Mouse (Mus musculus) testis, adult 10 weeks (tissue): ENCODE data around the gene Skp1a. TPM values are rescaled to one million over a fixed set of nuclear protein-coding genes. Genes with fewer than 3 reads are reported as not detected.

Experiments used
- polyA plus RNA-seq: library from polyadenylated mRNA; stranded (reverse); fragments of 350-450 nt; fragmentation: Illumina TruSeq; extraction: RNeasy Lipid Tissue Mini Kit (QIAGEN cat#74804); gene quantifications from one replicate; pipeline ENCODE4 v1.2.3, GENCODE M21; 2014; ENCODE audit warnings: low read depth, low replicate concordance

Skp1a gene
- 609 TPM for polyA plus RNA-seq

GRCm38 (mm10) chr11:52231606-52232541 lies at the start of gene Skp1a:
Gene Skp1a (plus strand): TSS chr11:52231995.

GRCm38 (mm10) chr11:52213887-52214286 lies 17.9 kb upstream of the Skp1a start, which contains the start of gene Olfr1371:
Gene Olfr1371 (minus strand): TSS chr11:52213987.

DNA sequence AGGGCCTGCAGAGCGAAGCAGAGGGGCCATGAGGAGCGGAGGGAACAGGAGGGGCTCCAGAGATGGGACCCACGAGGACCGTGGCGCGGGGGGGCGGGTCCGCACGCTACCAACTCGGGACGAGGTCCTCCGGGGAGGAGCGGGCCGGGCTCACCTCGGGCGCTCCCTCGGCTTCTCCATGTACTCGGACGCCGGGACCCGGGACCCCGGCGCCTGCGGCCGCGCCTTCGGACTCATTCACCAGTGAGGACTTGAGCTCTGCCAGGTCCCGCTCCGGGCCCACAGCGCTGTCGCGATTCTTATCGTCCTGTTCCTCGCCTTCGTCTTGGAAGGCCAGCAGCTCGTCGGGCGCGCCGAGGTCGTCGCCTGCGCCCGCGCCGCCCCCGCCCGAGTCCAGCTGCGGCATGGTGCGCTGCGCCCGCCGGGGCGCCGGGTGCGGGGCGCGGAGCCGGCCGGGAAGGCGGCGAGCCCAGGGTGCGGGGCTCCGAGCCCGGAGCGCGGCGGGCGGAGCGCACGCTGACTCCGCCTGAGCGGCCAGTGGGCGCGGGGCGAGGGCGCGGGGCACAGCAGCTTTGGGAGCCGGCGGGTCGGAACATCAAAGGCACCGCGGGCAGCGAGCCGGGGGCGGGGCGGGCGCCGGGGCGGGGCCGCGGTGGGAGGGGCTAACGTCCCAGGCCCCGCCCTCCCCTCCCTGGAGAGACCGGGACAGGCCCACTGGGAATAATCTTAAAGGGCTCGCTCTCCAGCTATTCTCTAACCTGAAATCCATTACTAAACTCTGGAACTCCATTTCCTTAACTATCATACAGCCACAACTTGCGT lies 51.2 kb downstream of the Skp1a start, which contains the start of gene Tcf7:
Gene Tcf7 (minus strand): TSS at position 241 of the 822 bp plus-strand sequence.

Other genes starting within 250 kb of the Skp1a start
- gene Ube2b, start 231.2 kb upstream of the Skp1a start, polyA plus RNA-seq = 494 TPM
- gene Cdkl3, start 227.8 kb upstream of the Skp1a start, polyA plus RNA-seq = 1,673 TPM
- gene Ppp2ca, start 133.3 kb upstream of the Skp1a start, polyA plus RNA-seq = 29.3 TPM
- gene Olfr1373, start 86.5 kb upstream of the Skp1a start, polyA plus RNA-seq = not detected
- gene Olfr1371, start 18.0 kb upstream of the Skp1a start, polyA plus RNA-seq = not detected
- 5.1 TPM for gene Tcf7, start 51.0 kb downstream of the Skp1a start, polyA plus RNA-seq
- 28.5 TPM for gene Vdac1, start 128.9 kb downstream of the Skp1a start, polyA plus RNA-seq
- 74.0 TPM for gene 9530068E07Rik, start 164.4 kb downstream of the Skp1a start, polyA plus RNA-seq